Mouse (Mus musculus) olfactory bulb, adult 2 months (tissue): ENCODE measurements around the gene Clstn3. TPM values are rescaled to one million over a fixed set of nuclear protein-coding genes. Genes with fewer than 3 reads are reported as not detected.
"Not testable (repeated sequence)": the region's sequence is repeated elsewhere in the genome, so short reads cannot be mapped to it uniquely, and the experiment has no call there.

ENCODE experiments used
- H3K27ac ChIP-seq: fragments of 200-500 bp; 2 replicates; pipeline ENCODE4 v1.5.1; 2012; ENCODE audit warnings: low read depth, low read length; ENCODE audit not compliant: insufficient read depth
- H3K4me1 ChIP-seq: fragments of 200-500 bp; 2 replicates; pipeline ENCODE4 v1.6.1; 2012; ENCODE audit warnings: low read length; ENCODE audit not compliant: control insufficient read depth, insufficient read depth
- H3K4me3 ChIP-seq: fragments of 200-500 bp; 2 replicates; pipeline ENCODE4 v1.5.1; 2012; ENCODE audit warnings: mild to moderate bottlenecking, low read depth, low read length, moderate library complexity; ENCODE audit not compliant: insufficient read depth
- CTCF ChIP-seq: fragments of 200-500 bp; IDR thresholded peaks from 2 replicates; pipeline ENCODE4 v1.5.1; 2012; ENCODE audit warnings: low read depth, mild to moderate bottlenecking, low read length, moderate library complexity; ENCODE audit not compliant: insufficient read depth
- POLR2A ChIP-seq: fragments of 200-500 bp; IDR thresholded peaks from 2 replicates; pipeline ENCODE4 v1.6.1; 2012; ENCODE audit warnings: mild to moderate bottlenecking, low read depth, low read length, moderate library complexity; ENCODE audit not compliant: insufficient read depth
- WGBS: fragments of 180-500 bp; shearing (Covaris S2); methylation state at CpG from one replicate; pipeline ENCODE4 v1.1.7; 2018; 5-methylcytosine and 5-hydroxymethylcytosine counted together
- polyA plus RNA-seq: library from polyadenylated mRNA; stranded (reverse); fragments of >200 nt; gene quantifications from 2 replicates; pipeline ENCODE4 v1.2.4, GENCODE M21; 2012; ENCODE audit warnings: low replicate concordance; ENCODE audit not compliant: missing spikeins, insufficient read depth, insufficient read length

The Clstn3 gene
- polyA plus RNA-seq, result not detected in 2 replicates

GRCm38 (mm10) chr6:124464305-124465271 lies at the start of gene Clstn3:
Clstn3 (minus strand) TSS chr6:124464794.
- Histone ChIP-seq H3K4me1 (peaks cover 30% of the 10 kb centered on the region), H3K4me3 (peak within 1 kb of the TSS; percentile 81), H3K27ac (peak within 1 kb of the TSS; percentile 94)
- WGBS, result 2% methylated on average over 27 of the region's 27 CpGs
- TF ChIP-seq CTCF, result no peak
- TF ChIP-seq POLR2A, result peak; percentile 79

GRCm38 (mm10) chr6:124512355-124512836 lies 47.8 kb upstream of the Clstn3 start, which contains the start of gene C1ra:
C1ra (plus strand) TSS chr6:124512405.
- no peaks in the 10 kb centered on the region for H3K4me1 ChIP-seq
- H3K4me3 ChIP-seq, result peak within 1 kb of the TSS; percentile 18; the same call in 1 of the 2 replicates
- TF ChIP-seq CTCF (no peak), POLR2A (no peak)
- H3K27ac ChIP-seq, result no peak within 1 kb of the TSS
- WGBS, result 7% methylated on average over 6 of the region's 6 CpGs

GRCm38 (mm10) chr6:124511936-124512335 lies 47.3 kb upstream of the Clstn3 start:
- no peak for TF ChIP-seq POLR2A
- no peak for TF ChIP-seq CTCF
- no peak overlapping the region for H3K27ac ChIP-seq
- 68% methylated on average over 6 of the region's 6 CpGs for WGBS
- no peak overlapping the region for H3K4me3 ChIP-seq
- no peaks in the 10 kb centered on the region for H3K4me1 ChIP-seq

- not testable (repeated sequence) for H3K4me1 ChIP-seq, H3K27ac ChIP-seq, H3K4me3 ChIP-seq
- WGBS, result 85% methylated on average over 5 of the region's 5 CpGs
These were observed 44.6 kb upstream of the Clstn3 start for GRCm38 (mm10) chr6:124509192-124509591.

- 82% methylated on average over 10 of the region's 10 CpGs for WGBS
- Histone ChIP-seq H3K27ac (no peak overlapping the region), H3K4me1 (no peaks in the 10 kb centered on the region), H3K4me3 (no peak overlapping the region)
- TF ChIP-seq POLR2A, result no peak
- no peak for TF ChIP-seq CTCF
These were observed 43.7 kb upstream of the Clstn3 start for GRCm38 (mm10) chr6:124508292-124508691.

GRCm38 (mm10) chr6:124506991-124507390 lies 42.4 kb upstream of the Clstn3 start:
- H3K27ac ChIP-seq, result no peak overlapping the region
- H3K4me1 ChIP-seq, result no peaks in the 10 kb centered on the region
- 76% methylated on average over 6 of the region's 6 CpGs for WGBS
- H3K4me3 ChIP-seq, result no peak overlapping the region
- TF ChIP-seq POLR2A, result no peak
- no peak for TF ChIP-seq CTCF

- TF ChIP-seq CTCF (no peak), POLR2A (no peak)
- no peak overlapping the region for H3K27ac ChIP-seq
- 85% methylated on average over 4 of the region's 4 CpGs for WGBS
- no peaks in the 10 kb centered on the region for H3K4me1 ChIP-seq
- no peak overlapping the region for H3K4me3 ChIP-seq
These were observed 40.4 kb upstream of the Clstn3 start for GRCm38 (mm10) chr6:124505028-124505427.

- Histone ChIP-seq H3K27ac (no peak overlapping the region), H3K4me3 (no peak overlapping the region), H3K4me1 (no peaks in the 10 kb centered on the region)
- WGBS, result 87% methylated on average over 5 of the region's 5 CpGs
- no peak for TF ChIP-seq POLR2A
These were observed 37.4 kb upstream of the Clstn3 start for GRCm38 (mm10) chr6:124502021-124502420.

GRCm38 (mm10) chr6:124501473-124501872 lies 36.9 kb upstream of the Clstn3 start:
- H3K4me1 ChIP-seq, result no peaks in the 10 kb centered on the region
- WGBS, result 83% methylated on average over 4 of the region's 4 CpGs
- H3K4me3 ChIP-seq, result no peak overlapping the region
- H3K27ac ChIP-seq, result no peak overlapping the region
- no peak for TF ChIP-seq CTCF
